Mouse (Mus musculus) erythroblast, embryonic 14.5 days (primary cell): ENCODE measurements around the gene Robo1. TPM values are rescaled to one million over a fixed set of nuclear protein-coding genes. Genes with fewer than 3 reads are reported as not detected.

Experiments used
- H3K27me3 ChIP-seq: 2 replicates; pipeline ENCODE4 v1.6.1; 2012; ENCODE audit warnings: inconsistent platforms; ENCODE audit not compliant: control insufficient read depth
- H3K36me3 ChIP-seq: 2 replicates; pipeline ENCODE4 v1.6.1; 2012; ENCODE audit warnings: mild to moderate bottlenecking, inconsistent platforms; ENCODE audit not compliant: control insufficient read depth
- H3K4me1 ChIP-seq: 2 replicates; pipeline ENCODE4 v1.6.1; 2012; ENCODE audit warnings: inconsistent platforms; ENCODE audit not compliant: control insufficient read depth
- H3K4me3 ChIP-seq: replicated peaks from 2 replicates; pipeline ENCODE3; 2012; ENCODE audit warnings: moderate library complexity, mild to moderate bottlenecking, inconsistent platforms
- H3K9me3 ChIP-seq: 2 replicates; pipeline ENCODE4 v1.6.1; 2012; ENCODE audit warnings: low read length, inconsistent platforms, mixed read lengths; ENCODE audit not compliant: control insufficient read depth
- GATA1 ChIP-seq: IDR thresholded peaks from 2 replicates; pipeline ENCODE4 v1.6.1; 2012; ENCODE audit warnings: low read length, inconsistent platforms, mixed read lengths
- TAL1 ChIP-seq: IDR thresholded peaks from 3 replicates; pipeline ENCODE4 v1.6.1; 2012; ENCODE audit warnings: low read length, inconsistent platforms, mixed read lengths
- polyA plus RNA-seq: library from polyadenylated mRNA; stranded (reverse); fragments of >175 nt; gene quantifications from 2 replicates; pipeline ENCODE4 v1.2.3, GENCODE M21; 2012

Gene Robo1
- polyA plus RNA-seq, 1 experiment: not detected

- no peak for TF ChIP-seq TAL1
- no peak for TF ChIP-seq GATA1
- H3K36me3 ChIP-seq: no peaks in the 10 kb centered on the region
- no peaks in the 10 kb centered on the region for H3K27me3 ChIP-seq
- H3K4me3 ChIP-seq: no peak overlapping the region
- no peaks in the 10 kb centered on the region for H3K4me1 ChIP-seq
- peaks cover 3% of the 10 kb centered on the region; the same call in 1 of the 2 replicates for H3K9me3 ChIP-seq
Observed at GRCm38 (mm10) chr16:72998677-72999076, 690.6 kb downstream of the Robo1 start.

- no peaks in the 10 kb centered on the region for H3K27me3 ChIP-seq
- no peaks in the 10 kb centered on the region for H3K4me1 ChIP-seq
- H3K36me3 ChIP-seq: no peaks in the 10 kb centered on the region
- peaks cover 7% of the 10 kb centered on the region; the same call in 1 of the 2 replicates for H3K9me3 ChIP-seq
- TF ChIP-seq TAL1 (no peak), GATA1 (no peak)
- H3K4me3 ChIP-seq: no peak overlapping the region
Observed at GRCm38 (mm10) chr16:73002685-73003084, 694.6 kb downstream of the Robo1 start.

- Histone ChIP-seq H3K36me3 (no peaks in the 10 kb centered on the region), H3K27me3 (no peaks in the 10 kb centered on the region), H3K9me3 (peaks cover 11% of the 10 kb centered on the region), H3K4me1 (no peaks in the 10 kb centered on the region), H3K4me3 (no peak overlapping the region)
- TF ChIP-seq GATA1: no peak
- TF ChIP-seq TAL1: no peak
Observed at GRCm38 (mm10) chr16:73004601-73005000, 696.5 kb downstream of the Robo1 start.

GRCm38 (mm10) chr16:73005831-73006230 is 697.7 kb downstream of the Robo1 start:
- Histone ChIP-seq H3K36me3 (no peaks in the 10 kb centered on the region), H3K27me3 (no peaks in the 10 kb centered on the region), H3K4me1 (no peaks in the 10 kb centered on the region), H3K4me3 (no peak overlapping the region), H3K9me3 (peaks cover 11% of the 10 kb centered on the region)
- TF ChIP-seq TAL1: no peak
- no peak for TF ChIP-seq GATA1

- Histone ChIP-seq H3K4me1 (no peaks in the 10 kb centered on the region), H3K27me3 (no peaks in the 10 kb centered on the region), H3K4me3 (no peak overlapping the region), H3K36me3 (no peaks in the 10 kb centered on the region), H3K9me3 (peaks cover 8% of the 10 kb centered on the region)
- TF ChIP-seq TAL1 (no peak), GATA1 (no peak)
Observed at GRCm38 (mm10) chr16:73007434-73007833, 699.3 kb downstream of the Robo1 start.

- Histone ChIP-seq H3K4me1 (no peaks in the 10 kb centered on the region), H3K36me3 (no peaks in the 10 kb centered on the region; the same call in 1 of the 2 replicates), H3K27me3 (no peaks in the 10 kb centered on the region), H3K9me3 (peaks cover 10% of the 10 kb centered on the region), H3K4me3 (no peak overlapping the region)
- no peak for TF ChIP-seq GATA1
- TF ChIP-seq TAL1: no peak
Observed at GRCm38 (mm10) chr16:73011313-73011712, 703.2 kb downstream of the Robo1 start.

- H3K4me1 ChIP-seq: no peaks in the 10 kb centered on the region
- no peaks in the 10 kb centered on the region for H3K27me3 ChIP-seq
- H3K36me3 ChIP-seq: no peaks in the 10 kb centered on the region; the same call in 1 of the 2 replicates
- TF ChIP-seq TAL1: no peak
- no peak for TF ChIP-seq GATA1
- no peak overlapping the region for H3K4me3 ChIP-seq
- peaks cover 10% of the 10 kb centered on the region for H3K9me3 ChIP-seq
Observed at GRCm38 (mm10) chr16:73012926-73013325, 704.8 kb downstream of the Robo1 start.

- H3K4me1 ChIP-seq: no peaks in the 10 kb centered on the region
- H3K4me3 ChIP-seq: no peak overlapping the region
- no peaks in the 10 kb centered on the region; the same call in 1 of the 2 replicates for H3K36me3 ChIP-seq
- TF ChIP-seq TAL1: no peak
- TF ChIP-seq GATA1: no peak
- peaks cover 6% of the 10 kb centered on the region; the same call in 1 of the 2 replicates for H3K9me3 ChIP-seq
- no peaks in the 10 kb centered on the region for H3K27me3 ChIP-seq
Observed at GRCm38 (mm10) chr16:73014544-73014943, 706.4 kb downstream of the Robo1 start.

GRCm38 (mm10) chr16:73015976-73016375 is 707.9 kb downstream of the Robo1 start:
- no peak for TF ChIP-seq TAL1
- Histone ChIP-seq H3K9me3 (peaks cover 6% of the 10 kb centered on the region; the same call in 1 of the 2 replicates), H3K4me1 (no peaks in the 10 kb centered on the region)

GRCm38 (mm10) chr16:73016801-73017200 is 708.7 kb downstream of the Robo1 start:
- Histone ChIP-seq H3K4me1 (no peaks in the 10 kb centered on the region), H3K36me3 (no peaks in the 10 kb centered on the region; the same call in 1 of the 2 replicates), H3K4me3 (no peak overlapping the region), H3K9me3 (peaks cover 6% of the 10 kb centered on the region; the same call in 1 of the 2 replicates), H3K27me3 (no peaks in the 10 kb centered on the region)
- no peak for TF ChIP-seq GATA1
- TF ChIP-seq TAL1: no peak

More at GRCm38 (mm10) chr16:73015976-73016375, 707.9 kb downstream of the Robo1 start:
- Histone ChIP-seq H3K4me3 (no peak overlapping the region), H3K36me3 (no peaks in the 10 kb centered on the region; the same call in 1 of the 2 replicates), H3K27me3 (no peaks in the 10 kb centered on the region)
